Mouse (Mus musculus): Measurements from ENCODE around the gene Arl10. TPM values are rescaled to one million over a fixed set of nuclear protein-coding genes. Genes with fewer than 3 reads are reported as not detected.
A peak's percentile ranks its signal among the peaks of the same experiment; 100 is the strongest.

Gene Arl10
- polyA plus RNA-seq, 1 experiment from 2014 or later: 26.4 TPM

DNA sequence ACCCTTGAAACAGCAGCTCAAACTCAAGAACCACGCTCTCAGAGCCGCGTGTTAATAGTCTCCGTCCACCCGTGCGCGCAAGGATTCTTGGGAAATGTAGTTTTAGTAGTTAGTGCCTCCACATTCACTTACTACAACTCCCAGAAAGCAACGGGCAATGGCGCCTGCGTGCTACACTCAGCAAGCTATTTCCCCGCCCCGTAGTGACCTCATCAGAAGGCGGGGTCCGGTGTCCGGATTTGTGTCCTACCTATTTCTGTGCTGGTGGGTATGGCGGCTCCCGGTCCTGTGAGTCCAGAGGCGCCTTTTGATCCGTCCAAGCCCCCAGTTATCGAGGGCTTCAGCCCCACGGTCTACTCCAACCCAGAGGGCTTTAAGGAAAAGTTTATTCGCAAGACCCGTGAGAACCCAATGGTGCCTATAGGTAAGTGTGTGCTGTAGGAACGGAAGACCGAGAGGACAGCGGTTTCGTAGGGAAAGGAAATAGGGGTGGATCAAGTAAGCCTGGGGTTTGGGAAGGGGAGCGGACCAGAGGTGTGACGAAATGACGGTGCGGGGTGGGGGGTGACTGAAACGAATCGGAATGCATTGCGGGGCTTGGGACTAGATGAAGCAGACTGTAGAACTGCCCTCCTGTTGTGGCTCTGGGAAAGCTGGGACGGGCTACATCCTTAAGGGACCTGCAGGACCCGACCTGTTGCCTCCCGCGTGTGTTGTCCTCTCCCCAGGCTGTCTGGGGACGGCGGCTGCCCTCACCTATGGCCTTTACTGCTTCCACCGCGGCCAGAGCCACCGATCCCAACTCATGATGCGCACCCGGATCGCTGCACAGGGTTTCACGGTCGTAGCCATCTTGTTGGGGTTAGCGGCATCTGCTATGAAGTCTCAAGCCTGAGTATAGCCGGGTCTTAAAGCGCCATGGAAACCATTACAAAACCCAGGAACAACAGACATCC is 15.5 kb downstream of the Arl10 start, which contains the start of the genes Nop16 and Higd2a:
TSS of gene Nop16 (minus strand) at position 95 of the 956 bp plus-strand sequence.
TSS of gene Higd2a (plus strand) at position 212 of the 956 bp plus-strand sequence.
- peak within 1 kb of the TSS; percentile 80 for H3K4me3 ChIP-seq (ENCODE audit: low read depth, low read length)
- ATAC-seq (replicated peaks; ENCODE audit: low FRiP score) (peak; percentile 96), DNase-seq (ENCODE audit: low spot score) (peak; percentile 98)
- WGBS: under 1% methylated on average over 51 of the region's 51 CpGs
- no peaks in the 10 kb centered on the region; the same call in 1 of the 2 replicates for H3K36me3 ChIP-seq (ENCODE audit: control insufficient read depth, insufficient read depth, low read length)
- H3K9ac ChIP-seq (ENCODE audit: low read length): peak within 1 kb of the TSS; percentile 86
- no peaks in the 10 kb centered on the region for H3K27me3 ChIP-seq (ENCODE audit: control insufficient read depth, insufficient read depth, low read length)
- H3K4me1 ChIP-seq (replicated peaks; ENCODE audit: control insufficient read depth, insufficient read depth, low read length): 0 out of 2 replicates have a peak, but pooled peaks cover 3% of the 10 kb centered on the region
- peak within 1 kb of the TSS; percentile 62 for H3K27ac ChIP-seq (ENCODE audit: low read depth, low read length)
- H3K4me2 ChIP-seq (ENCODE audit: low read depth, low read length, severe bottlenecking): peak within 1 kb of the TSS; percentile 60
- no peaks in the 10 kb centered on the region for H3K9me3 ChIP-seq (ENCODE audit: control insufficient read depth, low read length)

- no peaks in the 10 kb centered on the region for H3K36me3 ChIP-seq (ENCODE audit: control insufficient read depth, insufficient read depth, low read length)
- H3K9ac ChIP-seq (ENCODE audit: low read length): no peak overlapping the region
- no peak overlapping the region for H3K27ac ChIP-seq (ENCODE audit: low read depth, low read length)
- no peaks in the 10 kb centered on the region for H3K27me3 ChIP-seq (ENCODE audit: control insufficient read depth, insufficient read depth, low read length)
- H3K4me2 ChIP-seq (ENCODE audit: low read depth, low read length, severe bottlenecking): no peak overlapping the region
- H3K4me3 ChIP-seq (ENCODE audit: low read depth, low read length): no peak overlapping the region
- 87% methylated on average over 8 of the region's 8 CpGs for WGBS
- H3K4me1 ChIP-seq (replicated peaks; ENCODE audit: control insufficient read depth, insufficient read depth, low read length): 0 out of 2 replicates have a peak, but pooled peaks cover 3% of the 10 kb centered on the region
- no peaks in the 10 kb centered on the region for H3K9me3 ChIP-seq (ENCODE audit: control insufficient read depth, low read length)
- DNase-seq (ENCODE audit: low spot score): no peak
- no peak for ATAC-seq (replicated peaks; ENCODE audit: low FRiP score)
Observed at GRCm38 (mm10) chr13:54591776-54592356, 17.1 kb downstream of the Arl10 start.

GRCm38 (mm10) chr13:54593617-54594016 is 18.8 kb downstream of the Arl10 start:
- Histone ChIP-seq H3K9me3 (ENCODE audit: control insufficient read depth, low read length) (no peaks in the 10 kb centered on the region), H3K27me3 (ENCODE audit: control insufficient read depth, insufficient read depth, low read length) (no peaks in the 10 kb centered on the region), H3K4me1 (replicated peaks; ENCODE audit: control insufficient read depth, insufficient read depth, low read length) (0 out of 2 replicates have a peak, but pooled peaks cover 3% of the 10 kb centered on the region), H3K4me2 (ENCODE audit: low read depth, low read length, severe bottlenecking) (no peak overlapping the region), H3K27ac (ENCODE audit: low read depth, low read length) (no peak overlapping the region), H3K4me3 (ENCODE audit: low read depth, low read length) (no peak overlapping the region), H3K36me3 (ENCODE audit: control insufficient read depth, insufficient read depth, low read length) (no peaks in the 10 kb centered on the region), H3K9ac (ENCODE audit: low read length) (no peak overlapping the region)
- DNase-seq (ENCODE audit: low spot score) (no peak), ATAC-seq (replicated peaks; ENCODE audit: low FRiP score) (no peak)
- 91% methylated on average over 11 of the region's 11 CpGs for WGBS

DNA sequence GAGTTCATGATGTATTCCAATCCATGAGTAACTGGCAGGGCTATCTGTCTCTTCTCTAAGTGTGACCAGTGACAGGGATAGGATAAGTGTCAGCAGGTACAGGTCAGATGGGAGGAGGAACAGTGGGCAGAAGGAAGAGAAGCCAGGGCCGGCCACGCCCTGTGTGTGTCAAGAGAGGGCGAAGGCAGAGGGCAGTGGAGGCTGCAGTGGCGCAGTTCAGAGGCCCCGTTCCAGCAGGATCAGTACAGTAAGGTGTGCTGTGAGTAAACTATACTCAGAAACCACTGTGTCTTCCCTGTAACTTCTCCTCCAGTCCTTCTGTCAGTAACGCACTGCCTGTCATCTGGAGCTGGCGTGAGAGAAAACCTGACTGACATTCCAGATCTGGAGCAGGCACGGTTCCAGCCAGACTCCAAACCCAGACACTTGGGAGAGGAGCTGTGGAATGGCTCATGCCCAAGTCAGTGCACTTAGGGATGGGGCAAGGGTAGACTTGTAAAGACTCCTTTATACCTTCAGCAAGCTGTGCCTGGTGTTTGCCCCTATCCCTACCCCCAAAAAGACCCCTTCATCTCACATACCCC is 21.4 kb downstream of the Arl10 start:
- DNase-seq (ENCODE audit: low spot score) (no peak), ATAC-seq (replicated peaks; ENCODE audit: low FRiP score) (no peak)
- H3K27me3 ChIP-seq (ENCODE audit: control insufficient read depth, insufficient read depth, low read length): peaks cover 2% of the 10 kb centered on the region
- no peaks in the 10 kb centered on the region for H3K9me3 ChIP-seq (ENCODE audit: control insufficient read depth, low read length)
- H3K36me3 ChIP-seq (ENCODE audit: control insufficient read depth, insufficient read depth, low read length): no peaks in the 10 kb centered on the region
- no peak overlapping the region for H3K9ac ChIP-seq (ENCODE audit: low read length)
- H3K4me3 ChIP-seq (ENCODE audit: low read depth, low read length): no peak overlapping the region
- 90% methylated on average over 8 of the region's 8 CpGs for WGBS
- H3K4me2 ChIP-seq (ENCODE audit: low read depth, low read length, severe bottlenecking): no peak overlapping the region
- 0 out of 2 replicates have a peak, but pooled peaks cover 3% of the 10 kb centered on the region for H3K4me1 ChIP-seq (replicated peaks; ENCODE audit: control insufficient read depth, insufficient read depth, low read length)
- H3K27ac ChIP-seq (ENCODE audit: low read depth, low read length): no peak overlapping the region

GRCm38 (mm10) chr13:54596870-54597269 is 22.1 kb downstream of the Arl10 start:
- 75% methylated on average over 5 of the region's 5 CpGs for WGBS

DNA sequence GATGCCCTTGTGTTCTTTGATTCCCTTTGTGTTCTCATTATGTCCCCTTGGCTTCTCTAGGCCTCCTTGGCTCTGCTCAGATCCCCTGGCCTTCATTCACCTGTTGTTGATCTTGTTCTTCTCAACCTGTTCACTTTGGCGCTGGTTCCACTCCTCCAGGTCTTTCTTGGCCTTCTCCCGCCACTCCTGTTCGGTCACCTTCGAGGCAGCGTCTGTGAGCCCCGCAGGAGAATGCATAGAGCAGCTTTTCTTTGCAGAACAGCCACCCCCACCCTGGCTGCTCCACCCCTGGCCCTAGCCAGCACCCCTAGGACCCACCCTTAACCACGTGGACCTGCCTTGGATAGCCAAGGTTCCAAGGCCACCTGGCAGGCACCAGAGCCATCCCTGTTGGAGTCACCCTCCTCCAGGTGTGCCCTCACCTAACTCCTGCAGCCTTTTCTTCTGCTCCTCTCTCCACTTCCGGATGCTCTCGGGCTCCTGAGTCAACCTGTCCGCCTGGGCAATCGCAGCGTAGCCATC is 23.9 kb downstream of the Arl10 start:
- Histone ChIP-seq H3K9me3 (ENCODE audit: control insufficient read depth, low read length) (no peaks in the 10 kb centered on the region), H3K4me2 (ENCODE audit: low read depth, low read length, severe bottlenecking) (no peak overlapping the region), H3K9ac (ENCODE audit: low read length) (no peak overlapping the region), H3K36me3 (ENCODE audit: control insufficient read depth, insufficient read depth, low read length) (no peaks in the 10 kb centered on the region), H3K27me3 (ENCODE audit: control insufficient read depth, insufficient read depth, low read length) (peaks cover 9% of the 10 kb centered on the region), H3K4me1 (replicated peaks; ENCODE audit: control insufficient read depth, insufficient read depth, low read length) (no peaks in the 10 kb centered on the region; the same call in 1 of the 2 replicates), H3K27ac (ENCODE audit: low read depth, low read length) (no peak overlapping the region), H3K4me3 (ENCODE audit: low read depth, low read length) (no peak overlapping the region)
- ATAC-seq (replicated peaks; ENCODE audit: low FRiP score): no peak
- WGBS: 90% methylated on average over 12 of the region's 12 CpGs
- no peak for DNase-seq (ENCODE audit: low spot score)

More at GRCm38 (mm10) chr13:54596870-54597269, 22.1 kb downstream of the Arl10 start:
- ATAC-seq (replicated peaks; ENCODE audit: low FRiP score) (no peak), DNase-seq (ENCODE audit: low spot score) (no peak)
- H3K4me3 ChIP-seq (ENCODE audit: low read depth, low read length): no peak overlapping the region
- H3K4me1 ChIP-seq (replicated peaks; ENCODE audit: control insufficient read depth, insufficient read depth, low read length): no peaks in the 10 kb centered on the region
- no peak overlapping the region for H3K4me2 ChIP-seq (ENCODE audit: low read depth, low read length, severe bottlenecking)
- H3K36me3 ChIP-seq (ENCODE audit: control insufficient read depth, insufficient read depth, low read length): no peaks in the 10 kb centered on the region
- peaks cover 5% of the 10 kb centered on the region for H3K27me3 ChIP-seq (ENCODE audit: control insufficient read depth, insufficient read depth, low read length)
- H3K27ac ChIP-seq (ENCODE audit: low read depth, low read length): no peak overlapping the region
- H3K9ac ChIP-seq (ENCODE audit: low read length): no peak overlapping the region
- H3K9me3 ChIP-seq (ENCODE audit: control insufficient read depth, low read length): no peaks in the 10 kb centered on the region

GRCm38 (mm10) chr13:54602639-54603111 is 27.9 kb downstream of the Arl10 start:
- Histone ChIP-seq H3K27ac (ENCODE audit: low read depth, low read length) (no peak overlapping the region), H3K4me3 (ENCODE audit: low read depth, low read length) (no peak overlapping the region), H3K36me3 (ENCODE audit: control insufficient read depth, insufficient read depth, low read length) (no peaks in the 10 kb centered on the region), H3K4me1 (replicated peaks; ENCODE audit: control insufficient read depth, insufficient read depth, low read length) (peaks cover 2% of the 10 kb centered on the region; the same call in 1 of the 2 replicates), H3K4me2 (ENCODE audit: low read depth, low read length, severe bottlenecking) (no peak overlapping the region), H3K27me3 (ENCODE audit: control insufficient read depth, insufficient read depth, low read length) (peaks cover 17% of the 10 kb centered on the region), H3K9me3 (ENCODE audit: control insufficient read depth, low read length) (no peaks in the 10 kb centered on the region), H3K9ac (ENCODE audit: low read length) (no peak overlapping the region)
- DNase-seq (ENCODE audit: low spot score): no peak
- no peak for ATAC-seq (replicated peaks; ENCODE audit: low FRiP score)
- 55% methylated on average over 3 of the region's 3 CpGs for WGBS

DNA sequence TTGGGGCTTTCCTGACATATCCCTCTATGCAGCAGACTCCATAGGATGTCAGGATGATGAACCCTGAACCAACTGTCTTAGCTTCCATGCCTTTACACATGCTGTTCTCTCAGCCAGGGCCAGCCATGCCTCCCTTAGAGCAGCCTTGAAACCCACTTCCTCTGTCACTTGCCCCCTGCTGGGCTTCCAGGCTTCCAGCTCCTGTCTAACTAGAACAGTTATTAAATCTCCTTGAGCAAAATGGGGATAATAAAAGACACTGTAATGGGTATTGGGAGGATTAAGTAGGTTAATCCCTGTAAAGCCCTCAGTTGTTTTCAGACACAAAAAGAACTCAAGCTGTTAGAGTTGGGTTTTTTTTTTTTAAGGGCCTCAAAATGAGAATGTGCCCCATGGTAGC is 28.7 kb downstream of the Arl10 start:
- H3K9me3 ChIP-seq (ENCODE audit: control insufficient read depth, low read length): no peaks in the 10 kb centered on the region
- no peak for ATAC-seq (replicated peaks; ENCODE audit: low FRiP score)
- H3K36me3 ChIP-seq (ENCODE audit: control insufficient read depth, insufficient read depth, low read length): no peaks in the 10 kb centered on the region
- peaks cover 17% of the 10 kb centered on the region for H3K27me3 ChIP-seq (ENCODE audit: control insufficient read depth, insufficient read depth, low read length)
- no peak overlapping the region for H3K27ac ChIP-seq (ENCODE audit: low read depth, low read length)
- H3K4me2 ChIP-seq (ENCODE audit: low read depth, low read length, severe bottlenecking): no peak overlapping the region
- H3K4me3 ChIP-seq (ENCODE audit: low read depth, low read length): no peak overlapping the region
- DNase-seq (ENCODE audit: low spot score): no peak
- peaks cover 2% of the 10 kb centered on the region; the same call in 1 of the 2 replicates for H3K4me1 ChIP-seq (replicated peaks; ENCODE audit: control insufficient read depth, insufficient read depth, low read length)
- no peak overlapping the region for H3K9ac ChIP-seq (ENCODE audit: low read length)

All from forebrain, embryonic 11.5 days (tissue).